Mouse (Mus musculus) liver, embryonic 14.5 days (tissue): ENCODE measurements at regions not wholly inside any gene's neighbourhood (a gene's known extent, or its start where the extent isn't known, plus 50 kb on each side); places are given as distances from the start of the nearest gene placed in this dataset.

ENCODE experiments used
- ATAC-seq: fragments of 200-750 bp; cut with Nextera tagmentation; 2 replicates; pipeline ENCODE4 v1.8.0; 2017; ENCODE audit warnings: moderate number of reproducible peaks, mild to moderate bottlenecking, moderate library complexity; ENCODE audit not compliant: insufficient read depth
- DNase-seq, 3 experiments: peaks; one replicate each; pipeline ENCODE4 v3.0.0-alpha.2; 2012 to 2013; ENCODE audit warnings: low read depth in 3 of 3, low spot score in 3 of 3
- H3K27ac ChIP-seq: fragments of 300-500 bp; sonication (generic); 2 replicates; pipeline ENCODE4 v1.5.1; 2014; ENCODE audit warnings: moderate library complexity, mild to moderate bottlenecking, control low read depth, inconsistent platforms
- H3K27me3 ChIP-seq: fragments of 300-500 bp; sonication (generic); 2 replicates; pipeline ENCODE4 v1.6.1; 2014; ENCODE audit warnings: mild to moderate bottlenecking, low read length, moderate library complexity; ENCODE audit not compliant: control insufficient read depth, insufficient read depth
- H3K36me3 ChIP-seq: fragments of 300-500 bp; sonication (generic); replicated peaks from 2 replicates; pipeline ENCODE4 v1.6.1; 2014; ENCODE audit warnings: low read depth; ENCODE audit not compliant: control insufficient read depth, insufficient read depth
- H3K4me1 ChIP-seq, 2 experiments: fragments of 200-500 bp in 1 of 2; fragments of 300-500 bp in 1 of 2; sonication (generic) in 1 of 2; replicated peaks; 2 replicates each; pipeline ENCODE4 v1.6.1; 2012 to 2014; ENCODE audit warnings: antibody characterized with exemption in 1 of 2, inconsistent platforms in 1 of 2, low read length in 1 of 2; ENCODE audit not compliant: control insufficient read depth in 2 of 2, insufficient read depth in 2 of 2
- H3K4me2 ChIP-seq: fragments of 300-500 bp; sonication (generic); 2 replicates; pipeline ENCODE4 v1.6.1; 2014; ENCODE audit warnings: low read depth, mild to moderate bottlenecking, control low read depth, moderate library complexity
- H3K4me3 ChIP-seq, 2 experiments: fragments of 200-500 bp in 1 of 2; fragments of 300-500 bp in 1 of 2; sonication (generic) in 1 of 2; 2 replicates each; pipeline ENCODE4 v1.5.1; 2012 to 2014; ENCODE audit warnings: low read depth in 2 of 2, low read length in 2 of 2, mild to moderate bottlenecking in 2 of 2, control low read depth in 1 of 2, inconsistent platforms in 1 of 2, moderate library complexity in 1 of 2; ENCODE audit not compliant: insufficient read depth in 1 of 2
- H3K9ac ChIP-seq: fragments of 300-500 bp; sonication (generic); replicated peaks from 2 replicates; pipeline ENCODE4 v1.6.1; 2014; ENCODE audit warnings: mild to moderate bottlenecking, control low read depth, moderate library complexity
- H3K9me3 ChIP-seq: fragments of 300-500 bp; sonication (generic); 2 replicates; pipeline ENCODE4 v1.6.1; 2016; ENCODE audit warnings: low read length, mixed read lengths; ENCODE audit not compliant: control insufficient read depth
- CTCF ChIP-seq: IDR thresholded peaks from 2 replicates; pipeline ENCODE4 v1.5.1; 2016; ENCODE audit warnings: antibody characterized with exemption, low read depth, control low read depth
- EP300 ChIP-seq: IDR thresholded peaks from 2 replicates; pipeline ENCODE4 v1.6.1; 2016; ENCODE audit warnings: antibody characterized with exemption, low read depth
- WGBS: fragments of 180-500 bp; shearing (Covaris S2); extraction: QIAGEN DNeasy Blood & Tissue Kit; methylation state at CpG from one replicate; pipeline ENCODE4 v1.1.7; 2014; ENCODE audit not compliant: insufficient replicate concordance; 5-methylcytosine and 5-hydroxymethylcytosine counted together

GRCm38 (mm10) chr3:150233279-150233678 is 1204.4 kb upstream of the Adgrl4 start:
- no peak for TF ChIP-seq EP300
- TF ChIP-seq CTCF = no peak
- Histone ChIP-seq H3K9ac (no peak overlapping the region), H3K4me1 (no peaks in the 10 kb centered on the region), H3K4me3 (no peak overlapping the region), H3K9me3 (no peaks in the 10 kb centered on the region), H3K27me3 (no peaks in the 10 kb centered on the region), H3K36me3 (no peaks in the 10 kb centered on the region), H3K27ac (no peak overlapping the region), H3K4me2 (no peak overlapping the region)
- WGBS = 64% methylated on average over 2 of the region's 2 CpGs
- no peak for DNase-seq
- ATAC-seq = no peak

- no peaks in the 10 kb centered on the region for H3K36me3 ChIP-seq
- no peak overlapping the region for H3K4me2 ChIP-seq
- ATAC-seq = no peak
- H3K9me3 ChIP-seq = no peaks in the 10 kb centered on the region
- no peak for DNase-seq
- H3K4me1 ChIP-seq = no peaks in the 10 kb centered on the region
- no peaks in the 10 kb centered on the region for H3K27me3 ChIP-seq
- 69% methylated on average over 7 of the region's 7 CpGs for WGBS
- H3K9ac ChIP-seq = no peak overlapping the region
- H3K27ac ChIP-seq = no peak overlapping the region
- H3K4me3 ChIP-seq = no peak overlapping the region
- TF ChIP-seq CTCF (no peak), EP300 (no peak)
Observed at GRCm38 (mm10) chr3:150236946-150237600, 1200.6 kb upstream of the Adgrl4 start.

- WGBS = 88% methylated on average over 2 of the region's 2 CpGs
- H3K9ac ChIP-seq = no peak overlapping the region
- no peak overlapping the region for H3K4me2 ChIP-seq
- no peaks in the 10 kb centered on the region for H3K4me1 ChIP-seq
- no peaks in the 10 kb centered on the region for H3K36me3 ChIP-seq
- no peak overlapping the region for H3K27ac ChIP-seq
- H3K9me3 ChIP-seq = no peaks in the 10 kb centered on the region
- H3K27me3 ChIP-seq = no peaks in the 10 kb centered on the region
- TF ChIP-seq CTCF = no peak
- TF ChIP-seq EP300 = no peak
- DNase-seq (no peak), ATAC-seq (no peak)
- no peak overlapping the region for H3K4me3 ChIP-seq
Observed at GRCm38 (mm10) chr3:150275038-150275437, 1162.6 kb upstream of the Adgrl4 start.

GRCm38 (mm10) chr3:150296057-150296710 is 1141.5 kb upstream of the Adgrl4 start:
- H3K9me3 ChIP-seq = no peaks in the 10 kb centered on the region
- H3K4me1 ChIP-seq = no peaks in the 10 kb centered on the region
- no peaks in the 10 kb centered on the region for H3K36me3 ChIP-seq
- H3K9ac ChIP-seq = no peak overlapping the region
- TF ChIP-seq EP300 = no peak
- TF ChIP-seq CTCF = no peak
- H3K4me2 ChIP-seq = no peak overlapping the region
- ATAC-seq (no peak), DNase-seq (no peak)
- H3K4me3 ChIP-seq = no peak overlapping the region
- H3K27ac ChIP-seq = no peak overlapping the region
- no peaks in the 10 kb centered on the region for H3K27me3 ChIP-seq
- WGBS = 45% methylated on average over 2 of the region's 2 CpGs

GRCm38 (mm10) chr3:150328811-150329210 is 1108.9 kb upstream of the Adgrl4 start:
- ATAC-seq (no peak), DNase-seq (no peak)
- Histone ChIP-seq H3K4me2 (no peak overlapping the region), H3K27ac (no peak overlapping the region), H3K4me1 (no peaks in the 10 kb centered on the region), H3K9ac (no peak overlapping the region), H3K9me3 (no peaks in the 10 kb centered on the region), H3K27me3 (no peaks in the 10 kb centered on the region), H3K4me3 (no peak overlapping the region), H3K36me3 (no peaks in the 10 kb centered on the region)
- WGBS = 55% methylated on average over 6 of the region's 6 CpGs
- TF ChIP-seq CTCF = no peak
- TF ChIP-seq EP300 = no peak
